Mouse (Mus musculus): ENCODE data around the gene Olfr914. TPM values are rescaled to one million over a fixed set of nuclear protein-coding genes. Genes with fewer than 3 reads are reported as not detected.

The Olfr914 gene
- total RNA-seq (2021) = not detected
- long read RNA-seq, experiment 1 = 0 reads
- long read RNA-seq, experiment 2 = 0 reads

DNA sequence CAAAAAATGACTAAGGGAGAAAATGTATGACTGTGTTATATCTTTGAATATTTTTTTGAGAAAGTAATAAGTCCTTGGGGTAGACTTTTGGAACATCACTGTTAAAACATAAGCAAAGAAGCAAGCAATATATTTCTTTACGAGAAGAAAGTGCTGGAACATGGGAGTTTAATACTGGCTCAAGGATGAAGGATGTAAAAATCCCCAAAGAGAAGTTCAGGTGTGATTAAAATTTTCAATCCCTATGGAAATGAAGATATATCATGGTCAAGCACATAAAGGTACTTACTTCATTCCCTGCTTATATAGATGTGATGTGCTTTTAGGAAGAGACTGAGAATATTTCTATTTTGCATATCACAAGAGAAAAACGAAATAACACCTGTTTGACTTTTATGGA is at the start of gene Olfr914:
Gene Olfr914 (plus strand): TSS at position 301 of the 400 bp plus-strand sequence.
- no peak for DNase-seq (ENCODE audit: low spot score in 2 of 2)

- DNase-seq (ENCODE audit: low spot score in 2 of 2) = no peak
These were observed 25.0 kb upstream of the Olfr914 start, which contains the start of gene Olfr912 for GRCm38 (mm10) chr9:38579878-38580277. Gene Olfr912, plus strand, starts transcription at chr9:38580178.

GRCm38 (mm10) chr9:38591056-38591455 is 13.8 kb upstream of the Olfr914 start:
- DNase-seq (ENCODE audit: low spot score in 2 of 2) = no peak

DNA sequence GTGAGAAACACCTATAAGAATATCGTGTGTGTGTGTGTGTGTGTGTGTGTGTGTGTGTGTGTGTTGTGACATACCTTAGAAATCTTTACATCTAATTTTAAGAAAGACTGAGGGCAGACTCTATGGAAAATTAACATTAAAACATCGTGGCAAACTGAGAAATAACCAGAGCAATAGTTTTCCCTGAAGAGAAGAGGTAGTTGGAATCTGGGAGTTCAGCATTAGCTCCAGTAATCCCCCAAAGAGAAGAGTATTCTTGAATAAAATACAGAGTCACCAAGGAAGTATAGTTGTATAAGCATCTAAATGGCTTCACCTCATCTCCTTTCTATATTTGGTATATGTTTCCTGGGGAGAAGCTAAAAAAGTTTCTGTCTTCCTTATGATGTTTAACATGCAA is 12.4 kb upstream of the Olfr914 start, which contains the start of gene Olfr913:
Gene Olfr913 (plus strand): TSS at position 301 of the 400 bp plus-strand sequence.
- DNase-seq (ENCODE audit: low spot score in 2 of 2) = no peak

GRCm38 (mm10) chr9:38632406-38632805 is 27.5 kb downstream of the Olfr914 start:
- DNase-seq (ENCODE audit: low spot score in 2 of 2) = no peak

DNA sequence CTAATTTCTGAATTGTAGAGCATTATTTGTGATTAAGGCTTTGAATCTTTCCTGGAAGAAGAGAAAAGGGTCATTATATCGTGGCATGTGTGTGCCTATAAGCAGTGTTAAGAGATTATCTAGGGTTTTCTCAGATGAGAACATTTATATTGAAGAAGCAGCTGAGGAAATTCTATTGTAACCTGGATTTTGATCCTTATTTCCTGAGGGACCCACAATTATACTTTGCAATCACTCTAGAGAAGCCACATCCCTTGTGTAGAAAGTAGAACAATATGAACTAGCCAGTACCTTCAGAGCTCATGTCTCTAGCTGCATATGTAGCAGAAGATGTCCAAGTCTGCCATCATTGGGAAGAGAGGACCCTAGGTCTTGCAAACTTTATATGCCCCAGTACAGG is 54.9 kb downstream of the Olfr914 start, which contains the start of gene Olfr916:
Gene Olfr916 (minus strand): TSS at position 101 of the 400 bp plus-strand sequence.
- DNase-seq (ENCODE audit: low spot score in 2 of 2) = no peak

Other genes with a start within 250 kb of the Olfr914 start
- gene Olfr250, start 238.2 kb upstream of the Olfr914 start, total RNA-seq (2021) = not detected
- gene Olfr251, start 228.0 kb upstream of the Olfr914 start, total RNA-seq (2021) = not detected
- gene Olfr147, start 203.4 kb upstream of the Olfr914 start, total RNA-seq (2021) = not detected
- not detected for gene Olfr901, start 175.6 kb upstream of the Olfr914 start, total RNA-seq (2021)
- gene Olfr902, start 157.4 kb upstream of the Olfr914 start, total RNA-seq (2021) = not detected
- not detected for gene Olfr904, start 142.0 kb upstream of the Olfr914 start, total RNA-seq (2021)
- under 1 TPM in 1 of 2 experiments, not detected in 1; 0.08 TPM for gene Olfr905, start 134.0 kb upstream of the Olfr914 start, total RNA-seq (2021)
- not detected for gene Olfr906, start 118.0 kb upstream of the Olfr914 start, total RNA-seq (2021)
- gene Olfr907, start 109.3 kb upstream of the Olfr914 start, total RNA-seq (2021) = not detected
- gene Olfr911-ps1, start 83.5 kb upstream of the Olfr914 start, total RNA-seq (2021) = not detected
- gene Olfr910, start 67.3 kb upstream of the Olfr914 start, total RNA-seq (2021) = not detected
- gene Olfr912, start 24.9 kb upstream of the Olfr914 start, total RNA-seq (2021) = not detected
- gene Olfr913, start 12.3 kb upstream of the Olfr914 start, total RNA-seq (2021) = not detected
- not detected for gene Olfr916, start 54.8 kb downstream of the Olfr914 start, total RNA-seq (2021)
- not detected for gene Olfr917, start 60.7 kb downstream of the Olfr914 start, total RNA-seq (2021)
- gene Olfr918, start 69.5 kb downstream of the Olfr914 start, total RNA-seq (2021) = not detected
- gene Olfr919, start 98.6 kb downstream of the Olfr914 start, total RNA-seq (2021) = not detected
- gene Vwa5a, start 113.2 kb downstream of the Olfr914 start, total RNA-seq (2021) = 10 to 100 TPM; 46.4 to 53.4 TPM
- gene Olfr920, start 147.2 kb downstream of the Olfr914 start, total RNA-seq (2021) = under 1 TPM; 0.48 to 0.51 TPM
- gene Olfr921, start 168.0 kb downstream of the Olfr914 start, total RNA-seq (2021) = not detected
- gene Olfr922, start 209.5 kb downstream of the Olfr914 start, total RNA-seq (2021) = not detected
- gene Olfr923, start 221.4 kb downstream of the Olfr914 start, total RNA-seq (2021) = not detected
- not detected for gene Olfr924, start 239.3 kb downstream of the Olfr914 start, total RNA-seq (2021)
- gene Olfr26, start 250.0 kb downstream of the Olfr914 start, total RNA-seq (2021) = not detected

All from adrenal gland, postnatal 4 days (tissue).